Mouse (Mus musculus) intestine, embryonic 16.5 days (tissue): ENCODE results near the gene Gm21680. TPM values are rescaled to one million over a fixed set of nuclear protein-coding genes. Genes with fewer than 3 reads are reported as not detected.
"Not testable (repeated sequence)": the region's sequence is repeated elsewhere in the genome, so short reads cannot be mapped to it uniquely, and the experiment has no call there.

ENCODE experiments used
- ATAC-seq: fragments of 200-750 bp; cut with Nextera tagmentation; 2 replicates; pipeline ENCODE4 v1.8.0; 2017; ENCODE audit warnings: moderate TSS enrichment, moderate library complexity
- H3K27ac ChIP-seq: fragments of 300-500 bp; sonication (generic); 2 replicates; pipeline ENCODE4 v1.5.1; 2014; ENCODE audit warnings: mild to moderate bottlenecking, low read length
- H3K27me3 ChIP-seq: fragments of 300-500 bp; sonication (generic); replicated peaks from 2 replicates; pipeline ENCODE4 v1.6.1; 2014; ENCODE audit warnings: low read length, control low read depth, mixed read lengths; ENCODE audit not compliant: control insufficient read depth, insufficient read depth
- H3K36me3 ChIP-seq: fragments of 300-500 bp; sonication (generic); 2 replicates; pipeline ENCODE4 v1.6.1; 2014; ENCODE audit warnings: low read length, control low read depth; ENCODE audit not compliant: control insufficient read depth, insufficient read depth
- H3K4me1 ChIP-seq: fragments of 300-500 bp; sonication (generic); 2 replicates; pipeline ENCODE4 v1.6.1; 2014; ENCODE audit warnings: low read length, control low read depth, mixed read lengths; ENCODE audit not compliant: control insufficient read depth, insufficient read depth
- H3K4me2 ChIP-seq: fragments of 300-500 bp; sonication (generic); 2 replicates; pipeline ENCODE4 v1.6.1; 2014; ENCODE audit warnings: low read depth, low read length, control low read depth
- H3K4me3 ChIP-seq: fragments of 300-500 bp; sonication (generic); 2 replicates; pipeline ENCODE4 v1.5.1; 2014; ENCODE audit warnings: mild to moderate bottlenecking, low read length
- H3K9ac ChIP-seq: fragments of 300-500 bp; sonication (generic); 2 replicates; pipeline ENCODE4 v1.6.1; 2014; ENCODE audit warnings: low read depth, low read length
- H3K9me3 ChIP-seq: fragments of 300-500 bp; sonication (generic); 2 replicates; pipeline ENCODE4 v1.6.1; 2016; ENCODE audit warnings: low read length, control low read depth; ENCODE audit not compliant: control insufficient read depth
- WGBS: fragments of 180-500 bp; shearing (Covaris S2); extraction: QIAGEN DNeasy Blood & Tissue Kit; methylation state at CpG from one replicate; pipeline ENCODE4 v1.1.7; 2014; 5-methylcytosine and 5-hydroxymethylcytosine counted together
- polyA plus RNA-seq: library from polyadenylated mRNA; unstranded; fragments of >200 nt; fragmentation: Nextera tagmentation; extraction: Ambion mirVana; gene quantifications from 2 replicates; pipeline ENCODE4 v1.2.1, GENCODE M21; 2015

The Gm21680 gene
- polyA plus RNA-seq, 1 experiment from 2014 or later: not detected

- H3K4me2 ChIP-seq, H3K4me1 ChIP-seq, H3K9me3 ChIP-seq, H3K27ac ChIP-seq, H3K9ac ChIP-seq, H3K27me3 ChIP-seq, ATAC-seq, H3K36me3 ChIP-seq, H3K4me3 ChIP-seq: not testable (repeated sequence)
- WGBS: 43% methylated on average over 2 of the region's 2 CpGs
Measured at GRCm38 (mm10) chr5:25942281-25942680, 30.2 kb downstream of the Gm21680 start, which contains the start of gene Gm21663. TSS of gene Gm21663 (minus strand) at chr5:25942381.

Other genes starting within 250 kb of the Gm21680 start
- 1.7 and 2.6 TPM in 2 replicates for gene Actr3b, start 212.7 kb downstream of the Gm21680 start, polyA plus RNA-seq
- gene Gm21663, start 30.3 kb downstream of the Gm21680 start, polyA plus RNA-seq: not detected in 2 replicates
- gene Gm21671, start 18.2 kb downstream of the Gm21680 start, polyA plus RNA-seq: not detected in 2 replicates
- not detected in 2 replicates for gene Gm21698, start 16.0 kb upstream of the Gm21680 start, polyA plus RNA-seq
- not detected in 2 replicates for gene Gm1979, start 32.1 kb upstream of the Gm21680 start, polyA plus RNA-seq
- not detected in 2 replicates for gene Gm5862, start 50.3 kb upstream of the Gm21680 start, polyA plus RNA-seq
- gene Speer4a, start 66.9 kb upstream of the Gm21680 start, polyA plus RNA-seq: not detected in 2 replicates
- gene Gm7347, start 85.9 kb upstream of the Gm21680 start, polyA plus RNA-seq: not detected in 2 replicates
- gene Gm10471, start 116.6 kb upstream of the Gm21680 start, polyA plus RNA-seq: not detected in 2 replicates
- gene 5031410I06Rik, start 132.7 kb upstream of the Gm21680 start, polyA plus RNA-seq: not detected in 2 replicates
- not detected in 2 replicates for gene Gm10220, start 148.8 kb upstream of the Gm21680 start, polyA plus RNA-seq